Mouse (Mus musculus) ES-E14 (cell line): ENCODE data around the gene Dcaf8. TPM values are rescaled to one million over a fixed set of nuclear protein-coding genes. Genes with fewer than 3 reads are reported as not detected.

ENCODE experiments used
- DNase-seq: peaks from one replicate; pipeline ENCODE4 v3.0.0-alpha.2; 2013; ENCODE audit warnings: low read depth, low spot score
- H3K27ac ChIP-seq: 2 replicates; pipeline ENCODE4 v1.5.1; 2012; ENCODE audit warnings: low read depth, mild to moderate bottlenecking, low read length, moderate library complexity, mixed read lengths; ENCODE audit not compliant: poor library complexity, insufficient read depth, severe bottlenecking
- H3K36me3 ChIP-seq: 2 replicates; pipeline ENCODE4 v1.6.1; 2012; ENCODE audit warnings: mild to moderate bottlenecking, low read length, moderate library complexity, mixed read lengths; ENCODE audit not compliant: control insufficient read depth, poor library complexity, insufficient read depth, severe bottlenecking
- H3K4me1 ChIP-seq, 2 experiments: fragments of 150-350 bp in 1 of 2; sonication (generic) in 1 of 2; 2 replicates each; pipeline ENCODE4 v1.6.1; 2012; ENCODE audit warnings: low read length in 2 of 2, mild to moderate bottlenecking in 1 of 2, mixed read lengths in 1 of 2; ENCODE audit not compliant: control insufficient read depth in 2 of 2, insufficient read depth in 2 of 2, poor library complexity in 1 of 2
- H3K4me3 ChIP-seq, 2 experiments: fragments of 150-350 bp in 1 of 2; sonication (generic) in 1 of 2; 2 replicates each; pipeline ENCODE4 v1.5.1; 2012; ENCODE audit warnings: low read length in 2 of 2, low read depth in 1 of 2, mild to moderate bottlenecking in 1 of 2, mixed read lengths in 1 of 2; ENCODE audit not compliant: insufficient read depth in 1 of 2, poor library complexity in 1 of 2, severe bottlenecking in 1 of 2
- H3K9ac ChIP-seq: 2 replicates; pipeline ENCODE4 v1.6.1; 2012; ENCODE audit warnings: low read depth, mild to moderate bottlenecking, low read length, mixed read lengths; ENCODE audit not compliant: poor library complexity, insufficient read depth, severe bottlenecking
- H3K9me3 ChIP-seq: fragments of 150-350 bp; sonication (generic); 2 replicates; pipeline ENCODE4 v1.6.1; 2012; ENCODE audit warnings: low read depth, mild to moderate bottlenecking, low read length; ENCODE audit not compliant: control insufficient read depth, insufficient read depth
- CHD2 ChIP-seq: IDR thresholded peaks from 2 replicates; pipeline ENCODE4 v1.6.1; 2014; ENCODE audit warnings: mild to moderate bottlenecking, low read depth, low read length, inconsistent platforms
- HCFC1 ChIP-seq: IDR thresholded peaks from 2 replicates; pipeline ENCODE4 v1.6.1; 2012; ENCODE audit warnings: low read length, inconsistent platforms, borderline replicate concordance; ENCODE audit not compliant: insufficient read depth
- MAFK ChIP-seq: IDR thresholded peaks from 2 replicates; pipeline ENCODE4 v1.6.1; 2014; ENCODE audit warnings: mild to moderate bottlenecking, low read depth, low read length, inconsistent platforms; ENCODE audit not compliant: insufficient read depth
- ZC3H11A ChIP-seq: IDR thresholded peaks from 2 replicates; pipeline ENCODE4 v1.6.1; 2012; ENCODE audit warnings: low read depth, mild to moderate bottlenecking, inconsistent platforms, low read length, borderline replicate concordance
- ZNF384 ChIP-seq: IDR thresholded peaks from 2 replicates; pipeline ENCODE4 v1.6.1; 2012; ENCODE audit warnings: low read depth, low read length, inconsistent platforms
- in situ Hi-C, 2 experiments: fragments of 600-800 bp; cut with MboI; formaldehyde crosslinking; loops; one replicate each; pipeline ENCODE4 v1.15.1; 2025; ENCODE audit warnings: low sequenced_read_pairs in 2 of 2, inconsistent platforms in 1 of 2; ENCODE audit not compliant: unreplicated experiment in 2 of 2
- total RNA-seq: library from RNA; depleted of rRNA; stranded (reverse); fragments of 300-350 nt; gene quantifications from 2 replicates; pipeline ENCODE4 v1.2.3, GENCODE M21; 2012

Dcaf8 gene
- total RNA-seq, 1 experiment, result 58.0 TPM

- Histone ChIP-seq H3K4me1 (peaks cover 3 to 4% of the 10 kb centered on the region in 2 experiments; a peak in 2 of 4 replicates), H3K9me3 (no peaks in the 10 kb centered on the region), H3K36me3 (peaks cover 11% of the 10 kb centered on the region), H3K27ac (no peak overlapping the region), H3K4me3 (no peak overlapping the region), H3K9ac (no peak overlapping the region)
- in situ Hi-C loops, result no loop called here
- DNase-seq, result no peak
- TF ChIP-seq MAFK (no peak), HCFC1 (no peak), ZC3H11A (no peak), ZNF384 (no peak), CHD2 (no peak)
These were observed 23.3 kb upstream of the Dcaf8 start for GRCm38 (mm10) chr1:172124572-172124971.

DNA sequence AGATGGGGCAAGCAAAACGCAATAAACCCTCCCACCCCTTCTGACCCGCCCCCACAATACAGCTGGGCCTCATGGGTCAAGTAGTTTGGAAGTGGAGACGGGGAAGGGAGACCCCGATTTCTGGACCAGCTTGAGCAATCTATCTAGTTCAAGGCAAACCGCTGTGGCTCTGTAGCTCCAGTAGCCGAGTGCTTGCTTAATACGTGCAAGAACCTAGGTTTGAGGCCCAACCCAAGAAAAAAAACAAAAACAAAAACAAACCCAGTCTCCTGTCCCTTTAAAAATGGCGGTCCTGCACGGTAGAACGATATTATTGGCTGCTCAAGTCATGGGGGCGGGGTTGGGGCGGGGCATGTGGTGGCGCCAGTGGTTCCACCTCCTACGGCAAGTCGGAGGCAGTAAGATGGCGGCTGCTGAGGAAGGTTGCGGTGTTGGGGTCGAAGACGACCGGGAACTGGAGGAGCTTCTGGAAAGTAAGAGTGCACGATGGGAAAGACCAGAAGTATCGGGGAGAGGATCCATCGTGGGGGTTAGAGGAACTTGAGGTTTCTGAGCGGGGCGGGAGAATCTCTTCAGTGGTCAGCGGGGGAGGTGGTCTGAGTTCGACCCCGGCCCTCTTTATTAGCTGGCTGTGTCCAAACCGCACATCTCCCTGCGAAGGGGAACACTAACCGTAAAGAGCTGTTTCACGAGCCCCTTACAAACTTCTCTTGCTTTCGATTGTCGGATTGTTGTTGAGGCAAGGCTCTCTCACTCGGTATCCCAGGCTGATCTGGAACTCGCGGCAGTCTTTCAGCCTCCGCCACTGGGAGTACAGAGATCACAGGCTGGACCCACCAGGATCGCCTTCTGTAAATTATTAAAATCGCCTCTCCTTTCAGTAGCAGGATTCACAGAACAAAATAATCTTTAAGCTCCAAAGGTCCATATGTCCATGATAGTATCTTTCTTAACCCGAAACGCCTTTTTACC lies 21.2 kb upstream of the Dcaf8 start, which contains the start of gene Pex19:
Gene Pex19, plus strand, starts transcription at position 380 of the 972 bp plus-strand sequence.
- TF ChIP-seq ZNF384 (0 out of 2 replicates have a peak, but pooled peaks have one; percentile 42), MAFK (no peak), CHD2 (peak; percentile 59; the same call in 1 of the 2 replicates), ZC3H11A (no peak)
- Histone ChIP-seq H3K4me3 (peak within 1 kb of the TSS; percentile 94 to 100), H3K27ac (peak within 1 kb of the TSS; percentile 73), H3K36me3 (peaks cover 22% of the 10 kb centered on the region), H3K4me1 (peaks cover 3 to 4% of the 10 kb centered on the region in 2 experiments; a peak in 2 of 4 replicates), H3K9ac (peak within 1 kb of the TSS; percentile 100), H3K9me3 (no peaks in the 10 kb centered on the region)
- in situ Hi-C loops, result no loop called here
- DNase-seq, result peak; percentile 93

DNA sequence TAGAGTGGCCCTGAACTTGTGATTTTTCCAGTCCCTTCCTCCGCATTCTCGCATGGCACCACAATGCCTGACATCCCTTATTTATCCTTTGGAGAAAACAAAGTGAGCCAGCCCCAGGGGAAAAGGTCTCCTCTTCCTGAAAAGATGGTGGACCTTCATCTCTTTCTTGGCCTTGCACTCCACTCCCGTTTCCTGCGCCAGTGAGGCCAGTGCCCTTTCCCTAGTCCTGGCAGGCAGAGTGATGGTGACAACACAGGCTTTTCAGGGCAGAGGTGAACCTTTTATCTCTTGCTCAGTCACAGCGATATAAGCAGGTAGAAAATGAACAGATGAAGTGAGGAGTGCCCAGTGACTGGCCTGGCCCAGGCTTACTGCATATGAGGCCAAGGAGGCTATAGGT lies 20.4 kb upstream of the Dcaf8 start:
- DNase-seq, result no peak
- in situ Hi-C loops, result no loop called here
- H3K4me1 ChIP-seq, result peaks cover 3 to 4% of the 10 kb centered on the region in 2 experiments; a peak in 2 of 4 replicates
- peak overlapping the region; percentile 100 for H3K9ac ChIP-seq
- TF ChIP-seq HCFC1, result no peak
- no peak for TF ChIP-seq ZNF384
- no peak for TF ChIP-seq CHD2
- no peak for TF ChIP-seq ZC3H11A
- no peak for TF ChIP-seq MAFK
- H3K36me3 ChIP-seq, result peaks cover 30% of the 10 kb centered on the region
- H3K9me3 ChIP-seq, result no peaks in the 10 kb centered on the region
- H3K4me3 ChIP-seq, result peak overlapping the region; percentile 94 to 100
- no peak overlapping the region for H3K27ac ChIP-seq

GRCm38 (mm10) chr1:172128563-172128962 lies 19.3 kb upstream of the Dcaf8 start:
- TF ChIP-seq ZC3H11A, result no peak
- TF ChIP-seq CHD2, result no peak
- no peak for TF ChIP-seq HCFC1
- TF ChIP-seq ZNF384, result no peak
- TF ChIP-seq MAFK, result no peak
- Histone ChIP-seq H3K27ac (no peak overlapping the region), H3K9me3 (no peaks in the 10 kb centered on the region), H3K4me3 (no peak overlapping the region), H3K36me3 (peaks cover 35% of the 10 kb centered on the region), H3K9ac (0 out of 2 replicates have a peak overlapping the region, but pooled peaks have one; percentile 20), H3K4me1 (peaks cover 3 to 4% of the 10 kb centered on the region in 2 experiments; a peak in 2 of 4 replicates)
- in situ Hi-C loops, result no loop called here
- no peak for DNase-seq
